Mouse (Mus musculus) left cerebral cortex, adult 6 months (tissue): ENCODE results near the gene Rai2. TPM values are rescaled to one million over a fixed set of nuclear protein-coding genes. Genes with fewer than 3 reads are reported as not detected.

Experiments used
- long read RNA-seq, 2 experiments: library from polyadenylated mRNA; unstranded; transcript quantifications; one replicate each; pipeline ENCODE4 v2.0.0; 2019 to 2020
- polyA plus RNA-seq: library from polyadenylated mRNA; unstranded; fragments of <200 nt; fragmentation: Nextera tagmentation; gene quantifications from 2 replicates; pipeline ENCODE4 v1.2.3, GENCODE M21; 2021

The Rai2 gene
- 6.1 and 8.0 TPM in 2 replicates for polyA plus RNA-seq
- long read RNA-seq, experiment 1, transcript Rai2-201 (2 exons, 2,204 nt): minor isoform, 7 of 24 reads
- long read RNA-seq, experiment 1, transcript Rai2-202 (2 exons, 2,165 nt): major isoform, 11 of 24 reads
- long read RNA-seq, experiment 1, partial matches to known transcripts: 3 of 24 reads
- long read RNA-seq, experiment 1, other reads (novel, unspliced or antisense): 3 of 24 reads
- long read RNA-seq, experiment 2, partial matches to known transcripts: 0 of 11 reads
- long read RNA-seq, experiment 2, other reads (novel, unspliced or antisense): 6 of 11 reads

DNA sequence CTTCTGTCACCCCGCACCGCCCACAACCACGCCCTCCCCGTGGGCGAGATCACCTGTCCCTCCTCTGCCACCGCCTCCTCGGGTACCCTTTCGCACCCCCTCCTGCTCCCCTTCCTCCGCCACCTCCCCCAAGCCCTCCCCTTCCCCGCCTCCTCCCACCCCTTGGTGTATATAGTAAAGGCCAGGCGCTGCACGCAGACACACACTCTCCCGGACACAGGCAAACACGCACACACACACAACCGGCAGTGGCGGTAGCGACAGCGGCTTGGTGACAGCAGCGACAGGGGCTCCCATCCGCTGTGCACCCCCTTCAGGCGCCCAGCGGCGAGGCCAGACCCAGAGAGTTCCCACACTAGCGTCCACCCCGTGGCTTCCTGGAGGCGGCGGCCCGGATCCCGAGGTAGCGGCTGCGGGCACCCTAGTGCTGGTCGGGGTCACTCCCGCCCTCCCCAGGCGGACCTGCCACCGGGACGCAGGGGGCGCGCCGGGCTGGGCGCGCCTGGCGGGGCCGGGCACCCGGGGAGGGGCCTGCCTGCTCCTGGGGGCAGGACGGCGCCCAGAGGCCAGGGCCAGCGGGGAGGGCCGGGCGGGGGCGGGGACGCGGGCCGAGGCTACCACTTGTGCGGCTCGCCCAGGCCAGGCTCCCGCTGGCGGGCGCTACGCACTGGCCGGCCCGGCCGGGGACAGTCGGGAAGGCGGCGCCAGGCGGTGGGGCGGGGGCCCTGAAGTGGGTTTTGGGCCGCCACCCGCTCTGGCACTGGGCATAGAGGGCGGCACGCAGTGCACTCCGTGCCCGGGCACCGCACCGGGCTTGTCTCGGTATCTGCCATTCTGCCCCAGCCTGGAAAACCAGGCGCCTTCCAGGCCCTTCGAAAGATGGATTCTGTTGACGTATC lies at the start of gene Rai2:
TSS of gene Rai2 (plus strand) at position 205 of the 899 bp plus-strand sequence.

